Mouse (Mus musculus): ENCODE measurements around the gene Lias. TPM values are rescaled to one million over a fixed set of nuclear protein-coding genes. Genes with fewer than 3 reads are reported as not detected.

Lias gene
- total and polyA plus RNA-seq, 3 experiments = 47.1 to 55.3 TPM; not detected in 1

- TF ChIP-seq POLR2AphosphoS2 (IDR thresholded peaks at IDR 0.05; ENCODE audit: low read length) (peak; percentile 89), ZC3H11A (IDR thresholded peaks at IDR 0.05; ENCODE audit: low read depth, low read length) (peak; percentile 52), ZNF384 (IDR thresholded peaks at IDR 0.05; ENCODE audit: low read depth, low read length) (no peak), UBTF (IDR thresholded peaks at IDR 0.05; ENCODE audit: borderline replicate concordance, insufficient read depth, low read depth, low read length) (no peak), ZKSCAN1 (IDR thresholded peaks at IDR 0.05; ENCODE audit: low read depth, low read length) (no peak)
Observed at GRCm38 (mm10) chr5:65390648-65391644, at the start of gene Lias, which contains the start of gene Rpl9 (continued).

GRCm38 (mm10) chr5:65348168-65348567 lies 43.1 kb upstream of the Lias start, which contains the start of gene Klb:
Gene Klb (plus strand): TSS chr5:65348314.
- no peak within 1 kb of the TSS for H3K4me3 ChIP-seq (ENCODE audit: control insufficient read depth in 1 of 2, insufficient read depth in 1 of 2, low read depth in 2 of 2, low read length in 2 of 2)
- H3K9ac ChIP-seq (ENCODE audit: control insufficient read depth, low read depth, low read length, poor library complexity, severe bottlenecking) = no peak within 1 kb of the TSS
- H3K27me3 ChIP-seq (ENCODE audit: control insufficient read depth in 1 of 2, insufficient read depth in 2 of 2, low read length in 2 of 2) = peaks cover 2 to 9% of the 10 kb centered on the region in 2 experiments
- DNase-seq (ENCODE audit: low read depth, low spot score) = no peak
- no peaks in the 10 kb centered on the region for H3K4me1 ChIP-seq (ENCODE audit: control insufficient read depth in 1 of 2, insufficient read depth in 2 of 2, low read length in 2 of 2)
- H3K9me3 ChIP-seq (replicated peaks; ENCODE audit: insufficient read depth, low read length) = no peaks in the 10 kb centered on the region
- no peak within 1 kb of the TSS for H3K27ac ChIP-seq (ENCODE audit: control insufficient read depth, low read depth, low read length)
- no peaks in the 10 kb centered on the region for H3K79me2 ChIP-seq (ENCODE audit: control insufficient read depth, insufficient read depth, low read length, poor library complexity)
- no peak for TF ChIP-seq TBP (IDR thresholded peaks at IDR 0.05; ENCODE audit: low read depth, low read length)
- no peak for TF ChIP-seq USF2 (IDR thresholded peaks at IDR 0.05; ENCODE audit: borderline replicate concordance in 1 of 2, insufficient read depth in 1 of 2, low read depth in 1 of 2, low read length in 2 of 2)
- TF ChIP-seq ZNF384 (IDR thresholded peaks at IDR 0.05; ENCODE audit: low read depth, low read length) = no peak
- TF ChIP-seq NRF1 (IDR thresholded peaks at IDR 0.05; ENCODE audit: insufficient read depth, low read depth, low read length, poor library complexity, severe bottlenecking) = no peak
- no peak for TF ChIP-seq HCFC1 (IDR thresholded peaks at IDR 0.05; ENCODE audit: low read depth, low read length)
- TF ChIP-seq POLR2AphosphoS2 (IDR thresholded peaks at IDR 0.05; ENCODE audit: low read length) = no peak
- no peaks in the 10 kb centered on the region for H3K36me3 ChIP-seq (ENCODE audit: control insufficient read depth in 1 of 2, insufficient read depth in 2 of 2, low read length in 2 of 2)

GRCm38 (mm10) chr5:65350508-65350907 lies 40.8 kb upstream of the Lias start:
- Histone ChIP-seq H3K27ac (ENCODE audit: control insufficient read depth, low read depth, low read length) (no peak overlapping the region), H3K9ac (ENCODE audit: control insufficient read depth, low read depth, low read length, poor library complexity, severe bottlenecking) (no peak overlapping the region), H3K4me3 (ENCODE audit: control insufficient read depth in 1 of 2, insufficient read depth in 1 of 2, low read depth in 2 of 2, low read length in 2 of 2) (no peak overlapping the region), H3K27me3 (ENCODE audit: control insufficient read depth in 1 of 2, insufficient read depth in 2 of 2, low read length in 2 of 2) (peaks cover 2 to 9% of the 10 kb centered on the region in 2 experiments), H3K4me1 (ENCODE audit: control insufficient read depth in 1 of 2, insufficient read depth in 2 of 2, low read length in 2 of 2) (no peaks in the 10 kb centered on the region), H3K9me3 (replicated peaks; ENCODE audit: insufficient read depth, low read length) (no peaks in the 10 kb centered on the region), H3K36me3 (ENCODE audit: control insufficient read depth in 1 of 2, insufficient read depth in 2 of 2, low read length in 2 of 2) (no peaks in the 10 kb centered on the region), H3K79me2 (ENCODE audit: control insufficient read depth, insufficient read depth, low read length, poor library complexity) (no peaks in the 10 kb centered on the region)
- TF ChIP-seq USF1 (IDR thresholded peaks at IDR 0.05; ENCODE audit: low read depth, low read length) (no peak), ZC3H11A (IDR thresholded peaks at IDR 0.05; ENCODE audit: low read depth, low read length) (no peak), CTCF (IDR thresholded peaks at IDR 0.05 in 2 of 3, conservative IDR thresholded peaks at IDR 0.05 in 1 of 3; ENCODE audit: control insufficient read depth in 1 of 3, insufficient read depth in 1 of 3, low read depth in 2 of 3, low read length in 3 of 3, poor library complexity in 1 of 3, severe bottlenecking in 1 of 3) (no peak), MEF2A (IDR thresholded peaks at IDR 0.05; ENCODE audit: extremely low read depth, insufficient replicate concordance, low read depth, low read length, poor library complexity, severe bottlenecking) (no peak), UBTF (IDR thresholded peaks at IDR 0.05; ENCODE audit: borderline replicate concordance, insufficient read depth, low read depth, low read length) (no peak), TBP (IDR thresholded peaks at IDR 0.05; ENCODE audit: low read depth, low read length) (no peak), NRF1 (IDR thresholded peaks at IDR 0.05; ENCODE audit: insufficient read depth, low read depth, low read length, poor library complexity, severe bottlenecking) (no peak), GATA1 (IDR thresholded peaks at IDR 0.05; ENCODE audit: low read depth, low read length) (no peak), ELF1 (IDR thresholded peaks at IDR 0.05; ENCODE audit: low read depth, low read length) (no peak), RAD21 (IDR thresholded peaks at IDR 0.05; ENCODE audit: low read depth, low read length) (no peak), BHLHE40 (IDR thresholded peaks at IDR 0.05; ENCODE audit: borderline replicate concordance, low read depth, low read length) (no peak), CHD1 (IDR thresholded peaks at IDR 0.05; ENCODE audit: low read depth, low read length) (no peak)
- no peak for DNase-seq (ENCODE audit: low read depth, low spot score)

Data from MEL (cell line).